Mouse (Mus musculus): ENCODE measurements around the gene Xrcc3.

- peak; percentile 77 for TF ChIP-seq POLR2A (IDR thresholded peaks at IDR 0.05; ENCODE audit: insufficient read depth, low read depth, low read length)
- TF ChIP-seq CTCF (IDR thresholded peaks at IDR 0.05): no peak
- 0 out of 2 replicates have a peak, but pooled peaks have one; percentile 25 for TF ChIP-seq EP300 (IDR thresholded peaks at IDR 0.05; ENCODE audit: insufficient read depth, low read depth, low read length)
Observed at GRCm38 (mm10) chr12:111758381-111759175, 55.1 kb downstream of the Xrcc3 start, which contains the start of gene Klc1.

All from heart, adult 2 months (tissue).